11 mouse cellular contexts compared by ENCODE assay signal in genomic region chr2:17942528-17943387, GRCm38 (mm10). TPM values are rescaled to one million over a fixed set of nuclear protein-coding genes. Genes with fewer than 3 reads are reported as not detected.
DNase-seq lines count a peak whose midpoint lies in the region; ATAC-seq and TF ChIP-seq lines count a peak whose summit lies in the region.
"Had no signal": no experiment of that assay in that cellular context is flagged by ENCODE, and none has a peak within 500 bp of the region (broad histone marks: within the 10 kb centered on the region; RNA-seq: fewer than 3 reads in every experiment).

No protein-coding gene starts in this region.

- ATAC-seq in hindbrain, postnatal 0 days, result no peak
- no peak for ATAC-seq in hindbrain, embryonic 11.5 days (ENCODE audit: low FRiP score)
- ATAC-seq in monocyte, adult 5-6 weeks (replicated peaks; ENCODE audit: insufficient number of reproducible peaks, low FRiP score, low TSS enrichment, poor library complexity, severe bottlenecking), result no peak

- H3K4me1 ChIP-seq in hindbrain, postnatal 0 days (ENCODE audit: insufficient read depth, low read length), result no peaks in the 10 kb centered on the region
- no peaks in the 10 kb centered on the region for H3K4me1 ChIP-seq in hindbrain, embryonic 11.5 days (replicated peaks; ENCODE audit: control insufficient read depth, insufficient read depth, low read length)

- no peak overlapping the region for H3K9ac ChIP-seq in hindbrain, postnatal 0 days (replicated peaks; ENCODE audit: low read length)
- no peak overlapping the region for H3K9ac ChIP-seq in hindbrain, embryonic 11.5 days (ENCODE audit: low read depth, low read length)

- no peaks in the 10 kb centered on the region for H3K36me3 ChIP-seq in hindbrain, postnatal 0 days (ENCODE audit: insufficient read depth, low read length)
- no peaks in the 10 kb centered on the region for H3K36me3 ChIP-seq in hindbrain, embryonic 11.5 days (ENCODE audit: control insufficient read depth, insufficient read depth, low read length)

- DNase-seq in hindbrain, postnatal 0 days (ENCODE audit: low spot score), result peak; percentile 33
- no peak for DNase-seq in hindbrain, embryonic 11.5 days (ENCODE audit: low spot score)
- peak; percentile 44 for DNase-seq in thymus, postnatal 0 days (ENCODE audit: low spot score)
- no peak for DNase-seq in thymus, postnatal 25 days
- peak; percentile 4 for DNase-seq in c-Kit-negative CD71-positive TER-119-positive erythroid progenitor cells, embryonic 14.5 days (ENCODE audit: low read depth, low spot score)
- peak; percentile 47 for DNase-seq in thymus, postnatal 4 days
- DNase-seq in left cerebral cortex, postnatal 10 days (ENCODE audit: extremely low spot score in 1 of 2, low spot score in 2 of 2), result no peak
- DNase-seq: spleen, adult 18-20 months had no signal

- no peak overlapping the region for H3K27ac ChIP-seq in hindbrain, postnatal 0 days
- H3K27ac ChIP-seq in hindbrain, embryonic 11.5 days (ENCODE audit: low read depth, low read length), result no peak overlapping the region

- H3K4me3 ChIP-seq in hindbrain, postnatal 0 days (ENCODE audit: low read length), result no peak overlapping the region
- H3K4me3 ChIP-seq in hindbrain, embryonic 11.5 days (ENCODE audit: low read depth, low read length), result no peak overlapping the region

- TF ChIP-seq CTCF in hindbrain, postnatal 0 days (IDR thresholded peaks at IDR 0.05; ENCODE audit: low read depth), result peak; percentile 53

- no peaks in the 10 kb centered on the region for H3K27me3 ChIP-seq in hindbrain, postnatal 0 days (ENCODE audit: insufficient read depth, low read length)
- H3K27me3 ChIP-seq in hindbrain, embryonic 11.5 days (ENCODE audit: control insufficient read depth, insufficient read depth, low read length), result no peaks in the 10 kb centered on the region

- intact Hi-C loops in left cerebral cortex, postnatal 10 days (cut with DNase I), result no loop called here

- no peaks in the 10 kb centered on the region for H3K9me3 ChIP-seq in hindbrain, postnatal 0 days (ENCODE audit: low read length)
- no peaks in the 10 kb centered on the region for H3K9me3 ChIP-seq in hindbrain, embryonic 11.5 days (ENCODE audit: control insufficient read depth, low read length)

- 82% methylated on average over 8 of the region's 8 CpGs for WGBS in hindbrain, postnatal 0 days
- WGBS in hindbrain, embryonic 11.5 days, result 78% methylated on average over 8 of the region's 8 CpGs

- H3K4me2 ChIP-seq in hindbrain, postnatal 0 days (ENCODE audit: low read depth, low read length), result no peak overlapping the region
- H3K4me2 ChIP-seq in hindbrain, embryonic 11.5 days (replicated peaks; ENCODE audit: low read depth, low read length), result no peak overlapping the region

RNA-seq across cellular contexts. Expression of gene H2al2a, which starts 54.0 kb away (rescaled TPM):
- not detected in 2 replicates for total RNA-seq in hindbrain, postnatal 0 days (2014; rRNA removed)
- polyA plus RNA-seq in hindbrain, postnatal 0 days (2015; fragmentation: Nextera tagmentation; extraction: Ambion mirVana), result not detected in 2 replicates
- not detected in 2 replicates for polyA plus RNA-seq in hindbrain, embryonic 11.5 days (2014; fragmentation: Nextera tagmentation; extraction: Ambion mirVana)
- not detected in 2 replicates for polyA plus RNA-seq in thymus, postnatal 0 days (2015; fragmentation: Nextera tagmentation; extraction: Ambion mirVana)
- total RNA-seq in left cerebral cortex, postnatal 10 days (2021), result not detected
- 0.95 TPM in 1 of 3 replicates, not detected in the others for total RNA-seq in monocyte, adult 5-6 weeks (2017)
- total RNA-seq: hematopoietic stem cell, adult 5-6 weeks had no signal
- polyA plus RNA-seq: limb, embryonic 11.5 days had no signal

Comparison
In these comparisons a context has a peak if more than half of its experiments do, and no peak if none do; other contexts are left out.
1. DNase-seq: peak in hindbrain, postnatal 0 days (single experiment), thymus, postnatal 0 days (single experiment), c-Kit-negative CD71-positive TER-119-positive erythroid progenitor cells, embryonic 14.5 days (single experiment) and thymus, postnatal 4 days (single experiment); none in hindbrain, embryonic 11.5 days (single experiment), thymus, postnatal 25 days (single experiment) and left cerebral cortex, postnatal 10 days (0 of 2).